Mouse (Mus musculus): Measurements from ENCODE around the gene Vmn2r21.
"Not testable (repeated sequence)": the region's sequence is repeated elsewhere in the genome, so short reads cannot be mapped to it uniquely, and the experiment has no call there.

Gene Vmn2r21

GRCm38 (mm10) chr6:123533306-123533705, at the start of gene Vmn2r21:
Gene Vmn2r21, minus strand, starts transcription at chr6:123533406.
- not testable (repeated sequence) for DNase-seq (ENCODE audit: low spot score)

GRCm38 (mm10) chr6:123574698-123575097, 41.5 kb upstream of the Vmn2r21 start:
- not testable (repeated sequence) for DNase-seq (ENCODE audit: low spot score)

GRCm38 (mm10) chr6:123539755-123540154, 6.5 kb upstream of the Vmn2r21 start:
- not testable (repeated sequence) for DNase-seq (ENCODE audit: low spot score)

GRCm38 (mm10) chr6:123522263-123523011, 10.8 kb downstream of the Vmn2r21 start:
- not testable (repeated sequence) for DNase-seq (ENCODE audit: low spot score)

- not testable (repeated sequence) for DNase-seq (ENCODE audit: low spot score)
Measured at GRCm38 (mm10) chr6:123473045-123473444, 60.2 kb downstream of the Vmn2r21 start.

- not testable (repeated sequence) for DNase-seq (ENCODE audit: low spot score)
Measured at GRCm38 (mm10) chr6:123472458-123472987, 60.7 kb downstream of the Vmn2r21 start.

- DNase-seq (ENCODE audit: low spot score) = not testable (repeated sequence)
Measured at GRCm38 (mm10) chr6:123468651-123469050, 64.6 kb downstream of the Vmn2r21 start.
